9 mouse cellular contexts compared by ENCODE assay signal in the genomic region with DNA sequence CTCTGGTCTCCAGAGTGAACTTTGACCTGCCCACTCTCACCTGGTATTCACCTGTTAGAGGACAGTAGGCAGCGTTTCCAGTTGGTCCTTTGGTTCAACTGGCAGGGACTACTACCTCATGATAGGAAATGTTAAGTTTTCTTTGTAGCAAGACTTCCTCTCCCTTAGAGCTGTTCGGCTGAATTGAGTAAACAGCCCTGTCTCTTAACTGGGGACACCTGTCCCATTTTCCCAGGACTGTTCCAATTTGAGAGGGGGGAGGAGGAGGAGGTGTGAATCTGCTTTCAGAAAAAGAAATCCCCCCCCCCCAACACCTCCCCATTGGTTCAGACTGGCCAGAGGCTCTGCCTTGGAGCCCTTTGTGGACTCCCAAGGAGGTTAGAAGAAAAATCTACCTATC. TPM values are rescaled to one million over a fixed set of nuclear protein-coding genes. Genes with fewer than 3 reads are reported as not detected.
A peak's percentile ranks its signal among the peaks of the same experiment; 100 is the strongest.
DNase-seq lines count a peak whose midpoint lies in the region; ATAC-seq and TF ChIP-seq lines count a peak whose summit lies in the region.
"Had no signal": no experiment of that assay in that cellular context is flagged by ENCODE, and none has a peak within 500 bp of the region (broad histone marks: within the 10 kb centered on the region; RNA-seq: fewer than 3 reads in every experiment).

No protein-coding gene starts in this region.

- peaks cover 26% of the 10 kb centered on the region for H3K4me1 ChIP-seq in embryonic facial prominence, embryonic 10.5 days
- peaks cover 10% of the 10 kb centered on the region; the same call in 1 of the 2 replicates for H3K4me1 ChIP-seq in hindbrain, embryonic 14.5 days (replicated peaks; ENCODE audit: control insufficient read depth, insufficient read depth, low read length)
- H3K4me1 ChIP-seq in midbrain, embryonic 16.5 days (ENCODE audit: control insufficient read depth, insufficient read depth, low read length), result peaks cover 15% of the 10 kb centered on the region; the same call in 1 of the 2 replicates

- H3K4me3 ChIP-seq in layer of hippocampus, adult 2 months, result no peak overlapping the region; the same call in 1 of the 2 replicates
- H3K4me3 ChIP-seq in embryonic facial prominence, embryonic 10.5 days, result peak overlapping the region; percentile 81
- H3K4me3 ChIP-seq in hindbrain, embryonic 14.5 days (replicated peaks; ENCODE audit: low read length), result no peak overlapping the region
- peak overlapping the region; percentile 65 for H3K4me3 ChIP-seq in midbrain, embryonic 16.5 days (ENCODE audit: low read depth, low read length)

- no peak overlapping the region for H3K9ac ChIP-seq in hindbrain, embryonic 14.5 days
- H3K9ac ChIP-seq in midbrain, embryonic 16.5 days (ENCODE audit: low read depth, low read length), result no peak overlapping the region

- peak overlapping the region; percentile 91 for H3K4me2 ChIP-seq in hindbrain, embryonic 14.5 days (replicated peaks)
- peak overlapping the region; percentile 98 for H3K4me2 ChIP-seq in midbrain, embryonic 16.5 days (ENCODE audit: low read length)

- 16% methylated on average over 2 of the region's 2 CpGs for WGBS in embryonic facial prominence, embryonic 10.5 days
- 46% methylated on average over 2 of the region's 2 CpGs for WGBS in hindbrain, embryonic 14.5 days
- 35% methylated on average over 2 of the region's 2 CpGs for WGBS in midbrain, embryonic 16.5 days

- ATAC-seq in hindbrain, embryonic 14.5 days (ENCODE audit: low FRiP score), result no peak
- ATAC-seq in midbrain, embryonic 16.5 days, result no peak

- H3K27me3 ChIP-seq in embryonic facial prominence, embryonic 10.5 days (replicated peaks; ENCODE audit: low read depth, poor library complexity, severe bottlenecking), result peaks cover 60% of the 10 kb centered on the region
- H3K27me3 ChIP-seq in hindbrain, embryonic 14.5 days (ENCODE audit: control insufficient read depth, insufficient read depth, low read length), result peaks cover 12% of the 10 kb centered on the region; the same call in 1 of the 2 replicates
- peaks cover 10% of the 10 kb centered on the region for H3K27me3 ChIP-seq in midbrain, embryonic 16.5 days (ENCODE audit: control insufficient read depth, insufficient read depth, low read depth, low read length)

- DNase-seq in layer of hippocampus, adult 2 months (ENCODE audit: low spot score in 2 of 2), result no peak
- DNase-seq in layer of hippocampus, postnatal 25 days (ENCODE audit: extremely low spot score in 1 of 2, low spot score in 1 of 2), result no peak
- no peak for DNase-seq in embryonic facial prominence, embryonic 10.5 days (ENCODE audit: low spot score)
- DNase-seq in hindbrain, embryonic 14.5 days (ENCODE audit: low spot score), result no peak
- no peak for DNase-seq in adrenal gland, postnatal 4 days (ENCODE audit: low spot score in 2 of 2)
- DNase-seq in adrenal gland, adult 18-20 months (ENCODE audit: low spot score in 2 of 2), result no peak
- no peak for DNase-seq in cerebellum, adult 8-10 months

- H3K27ac ChIP-seq in layer of hippocampus, adult 2 months, result peak overlapping the region; percentile 94
- H3K27ac ChIP-seq in embryonic facial prominence, embryonic 10.5 days (replicated peaks), result no peak overlapping the region
- no peak overlapping the region for H3K27ac ChIP-seq in hindbrain, embryonic 14.5 days
- H3K27ac ChIP-seq in midbrain, embryonic 16.5 days (ENCODE audit: low read length), result no peak overlapping the region

- TF ChIP-seq CTCF in layer of hippocampus, adult 2 months (conservative IDR thresholded peaks at IDR 0.05), result no peak

- no peaks in the 10 kb centered on the region for H3K36me3 ChIP-seq in embryonic facial prominence, embryonic 10.5 days (replicated peaks)
- H3K36me3 ChIP-seq in hindbrain, embryonic 14.5 days (replicated peaks; ENCODE audit: control insufficient read depth, insufficient read depth), result no peaks in the 10 kb centered on the region
- H3K36me3 ChIP-seq in midbrain, embryonic 16.5 days (ENCODE audit: control insufficient read depth, insufficient read depth, low read length), result no peaks in the 10 kb centered on the region
- H3K36me3 ChIP-seq: G1E had no signal

- peaks cover 5% of the 10 kb centered on the region; the same call in 1 of the 2 replicates for H3K9me3 ChIP-seq in embryonic facial prominence, embryonic 10.5 days
- H3K9me3 ChIP-seq in hindbrain, embryonic 14.5 days (ENCODE audit: control insufficient read depth, low read length), result 0 out of 2 replicates have a peak, but pooled peaks cover 3% of the 10 kb centered on the region
- peaks cover 5% of the 10 kb centered on the region; the same call in 1 of the 2 replicates for H3K9me3 ChIP-seq in midbrain, embryonic 16.5 days (replicated peaks; ENCODE audit: control insufficient read depth, low read length, poor library complexity, severe bottlenecking)

RNA-seq across cellular contexts. Expression of a gene that starts 1.2 kb away (rescaled TPM):
- 100 to 1,000 TPM; 159 to 180 TPM for total RNA-seq in layer of hippocampus, adult 2 months (2021)
- total RNA-seq in layer of hippocampus, postnatal 25 days (2021), result 100 to 1,000 TPM; 146 to 154 TPM
- 0.59 and 0.74 TPM in 2 replicates for polyA plus RNA-seq in embryonic facial prominence, embryonic 10.5 days (2016; fragmentation: Nextera tagmentation; extraction: Ambion mirVana)
- 6.7 and 7.7 TPM in 2 replicates for polyA plus RNA-seq in hindbrain, embryonic 14.5 days (2014; fragmentation: Nextera tagmentation; extraction: Ambion mirVana)
- polyA plus RNA-seq in midbrain, embryonic 16.5 days (2015; fragmentation: Nextera tagmentation; extraction: Ambion mirVana), result 7.2 and 7.7 TPM in 2 replicates
- 10 to 100 TPM; 10.7 to 11.3 TPM for total RNA-seq in adrenal gland, postnatal 4 days (2021)
- 1 to 10 TPM; 7.8 to 8.1 TPM for total RNA-seq in adrenal gland, adult 18-20 months (2021)

Comparison
In these comparisons a context has a peak if more than half of its experiments do, and no peak if none do; other contexts are left out.
1. H3K4me3 ChIP-seq: peak in embryonic facial prominence, embryonic 10.5 days (single experiment) and midbrain, embryonic 16.5 days (single experiment); none in layer of hippocampus, adult 2 months (single experiment) and hindbrain, embryonic 14.5 days (single experiment).
2. RNA of a gene that starts 1.2 kb away (total RNA-seq): 159 to 180 TPM in layer of hippocampus, adult 2 months and 146 to 154 TPM in layer of hippocampus, postnatal 25 days; 10.7 to 11.3 TPM in adrenal gland, postnatal 4 days and 7.8 to 8.1 TPM in adrenal gland, adult 18-20 months; every median in the first group is over 10 times any median in the second.